Mouse (Mus musculus): ENCODE results near the gene Olfr172.

DNA sequence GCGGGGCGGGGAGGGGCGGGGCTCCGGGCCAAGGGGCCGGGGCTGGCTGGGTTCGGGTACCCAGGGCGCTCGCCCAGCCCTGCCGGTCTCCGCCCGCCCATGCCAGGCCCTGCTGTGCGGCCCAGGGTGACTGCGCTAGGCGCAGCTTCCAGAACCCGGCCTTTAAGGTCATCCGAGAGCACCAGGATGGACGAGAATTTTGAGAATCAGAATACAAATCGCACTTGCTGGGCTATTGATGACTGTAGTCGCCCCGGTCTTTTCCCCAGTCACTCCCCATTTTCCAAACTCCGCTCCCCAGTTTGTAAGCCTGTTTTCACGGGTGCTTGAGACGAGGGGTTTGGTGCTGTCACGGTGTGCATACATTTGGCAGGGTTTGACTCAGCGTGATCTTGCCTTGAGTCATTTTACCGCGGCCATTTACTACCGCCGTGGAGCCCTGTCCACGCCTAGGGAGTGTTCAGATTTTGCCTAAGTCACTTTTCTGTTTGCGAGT, 34.8 kb downstream of the Olfr172 start:
- TF ChIP-seq POLR2A (IDR thresholded peaks at IDR 0.05; ENCODE audit: low read depth, low read length), result no peak
- no peak for TF ChIP-seq CTCF (conservative IDR thresholded peaks at IDR 0.05; ENCODE audit: insufficient read depth, insufficient read length, low read depth, low read length)
